ENCODE assay signal across 9 mouse cellular contexts in the genomic region with DNA sequence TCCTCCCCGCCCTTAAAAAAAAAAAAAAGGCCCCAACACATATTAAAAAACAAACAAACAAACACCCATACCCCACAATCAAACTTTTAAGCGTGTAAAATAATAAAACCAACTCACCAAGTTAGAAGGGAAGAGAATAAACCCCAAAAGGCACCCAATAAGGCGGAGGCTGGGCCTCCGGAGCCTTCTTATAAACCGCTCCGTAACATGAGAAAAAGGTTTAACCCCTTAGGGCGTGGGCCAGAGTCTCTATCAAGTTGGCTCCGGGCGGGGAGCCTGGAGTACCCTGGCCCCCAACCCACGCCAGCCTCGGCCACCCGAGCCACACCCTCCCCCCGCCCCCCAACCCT. TPM values are rescaled to one million over a fixed set of nuclear protein-coding genes. Genes with fewer than 3 reads are reported as not detected.
A peak's percentile ranks its signal among the peaks of the same experiment; 100 is the strongest.
DNase-seq lines count a peak whose midpoint lies in the region; ATAC-seq and TF ChIP-seq lines count a peak whose summit lies in the region.
"Had no signal": no experiment of that assay in that cellular context is flagged by ENCODE, and none has a peak within 500 bp of the region (broad histone marks: within the 10 kb centered on the region; RNA-seq: fewer than 3 reads in every experiment).

No protein-coding gene starts in this region.

- TF ChIP-seq CTCF in cerebellum, adult 2 months (IDR thresholded peaks at IDR 0.05; ENCODE audit: borderline replicate concordance, insufficient read depth, low read depth, low read length): no peak
- TF ChIP-seq CTCF in testis, adult 2 months (IDR thresholded peaks at IDR 0.05; ENCODE audit: control insufficient read depth, insufficient read depth, insufficient replicate concordance, low read depth, low read length): no peak

- H3K36me3 ChIP-seq in testis, adult 2 months (ENCODE audit: control insufficient read depth, insufficient read depth, low read length): no peaks in the 10 kb centered on the region
- H3K36me3 ChIP-seq in limb, embryonic 15.5 days: no peaks in the 10 kb centered on the region

- H3K4me1 ChIP-seq in cerebellum, adult 2 months (ENCODE audit: control insufficient read depth, insufficient read depth, low read length): no peaks in the 10 kb centered on the region; the same call in 1 of the 2 replicates
- H3K4me1 ChIP-seq in testis, adult 2 months (ENCODE audit: control insufficient read depth, insufficient read depth, low read length): peaks cover 10% of the 10 kb centered on the region
- H3K4me1 ChIP-seq in limb, embryonic 15.5 days: peaks cover 19% of the 10 kb centered on the region

- under 1% methylated on average over 13 of the region's 13 CpGs for WGBS in cerebellum, adult 2 months
- under 1% methylated on average over 13 of the region's 13 CpGs for WGBS in limb, embryonic 15.5 days

- no peak for ATAC-seq in limb, embryonic 15.5 days (ENCODE audit: insufficient number of reproducible peaks, low FRiP score, low TSS enrichment, low read depth)

- peak overlapping the region; percentile 94 for H3K4me3 ChIP-seq in cerebellum, adult 2 months (replicated peaks; ENCODE audit: insufficient read depth, low read depth, low read length)
- peak overlapping the region; percentile 48 for H3K4me3 ChIP-seq in testis, adult 2 months (ENCODE audit: control insufficient read depth, low read depth, low read length)
- peak overlapping the region; percentile 64 for H3K4me3 ChIP-seq in limb, embryonic 15.5 days

- peak overlapping the region; percentile 77 for H3K9ac ChIP-seq in limb, embryonic 15.5 days

- H3K27ac ChIP-seq in cerebellum, adult 2 months (ENCODE audit: insufficient read depth, low read length): no peak overlapping the region
- no peak overlapping the region; the same call in 1 of the 2 replicates for H3K27ac ChIP-seq in testis, adult 2 months (ENCODE audit: control insufficient read depth, insufficient read depth, low read depth, low read length)
- H3K27ac ChIP-seq in limb, embryonic 15.5 days: peak overlapping the region; percentile 72

- peak overlapping the region; percentile 98 for H3K4me2 ChIP-seq in limb, embryonic 15.5 days

- no peak for DNase-seq in cerebellum, adult 2 months
- DNase-seq in cerebellum, adult 9-11 months: no peak
- no peak for DNase-seq in testis, postnatal 10 days (ENCODE audit: low spot score)
- no peak for DNase-seq in T-cell, adult 2 months (ENCODE audit: low spot score)
- no peak for DNase-seq in embryo, embryonic 10.5 days (ENCODE audit: low spot score)
- no peak for DNase-seq in urinary bladder, postnatal 14 days (ENCODE audit: low spot score)

- no peaks in the 10 kb centered on the region for H3K9me3 ChIP-seq in limb, embryonic 15.5 days

- TF ChIP-seq POLR2A in cerebellum, adult 2 months (IDR thresholded peaks at IDR 0.05; ENCODE audit: borderline replicate concordance, insufficient read depth, low read length): no peak
- no peak for TF ChIP-seq POLR2A in testis, adult 2 months (IDR thresholded peaks at IDR 0.05; ENCODE audit: control insufficient read depth, low read depth, low read length)

- no peaks in the 10 kb centered on the region for H3K27me3 ChIP-seq in cerebellum, adult 2 months (ENCODE audit: control insufficient read depth, insufficient read depth, low read length)
- no peaks in the 10 kb centered on the region for H3K27me3 ChIP-seq in testis, adult 2 months (ENCODE audit: control insufficient read depth, insufficient read depth, low read length)
- H3K27me3 ChIP-seq in limb, embryonic 15.5 days: peaks cover 37% of the 10 kb centered on the region

RNA-seq across cellular contexts. Expression of a gene that starts 0.4 kb away (rescaled TPM):
- 39.5 and 47.1 TPM in 2 replicates for polyA plus RNA-seq in cerebellum, adult 2 months (2012; rRNA removed)
- 3.1 and 3.3 TPM in 2 replicates for polyA plus RNA-seq in testis, adult 2 months (2012; rRNA removed)
- polyA plus RNA-seq in limb, embryonic 15.5 days (2015; fragmentation: Nextera tagmentation; extraction: Ambion mirVana): 3.5 and 4.8 TPM in 2 replicates

RNA-seq across cellular contexts. Expression of a gene that starts 0.6 kb away (rescaled TPM):
- 7.9 and 8.9 TPM in 2 replicates for polyA plus RNA-seq in cerebellum, adult 2 months (2012; rRNA removed)
- polyA plus RNA-seq in testis, adult 2 months (2012; rRNA removed): 1.3 and 1.9 TPM in 2 replicates
- 6.6 and 7.0 TPM in 2 replicates for polyA plus RNA-seq in limb, embryonic 15.5 days (2015; fragmentation: Nextera tagmentation; extraction: Ambion mirVana)

RNA-seq across cellular contexts. Expression of a gene that starts 47.0 kb away (rescaled TPM):
- 63.8 and 64.1 TPM in 2 replicates for polyA plus RNA-seq in cerebellum, adult 2 months (2012; rRNA removed)
- 353 and 458 TPM in 2 replicates for polyA plus RNA-seq in testis, adult 2 months (2012; rRNA removed)
- 42.5 and 46.1 TPM in 2 replicates for polyA plus RNA-seq in limb, embryonic 15.5 days (2015; fragmentation: Nextera tagmentation; extraction: Ambion mirVana)

RNA-seq across cellular contexts. Expression of a gene that starts 59.1 kb away (rescaled TPM):
- not detected in 2 replicates for polyA plus RNA-seq in cerebellum, adult 2 months (2012; rRNA removed)
- polyA plus RNA-seq in testis, adult 2 months (2012; rRNA removed): not detected in 2 replicates
- polyA plus RNA-seq in limb, embryonic 15.5 days (2015; fragmentation: Nextera tagmentation; extraction: Ambion mirVana): not detected in 2 replicates
- polyA plus RNA-seq: gonadal fat pad, adult 2 months had no signal
